Mouse (Mus musculus) midbrain, embryonic 11.5 days (tissue): Measurements from ENCODE around the gene Vegfb. TPM values are rescaled to one million over a fixed set of nuclear protein-coding genes. Genes with fewer than 3 reads are reported as not detected.
"Not testable (repeated sequence)": the region's sequence is repeated elsewhere in the genome, so short reads cannot be mapped to it uniquely, and the experiment has no call there.

ENCODE experiments used
- ATAC-seq: fragments of 200-750 bp; cut with Nextera tagmentation; 2 replicates; pipeline ENCODE4 v1.8.0; 2017; ENCODE audit warnings: moderate TSS enrichment, moderate library complexity; ENCODE audit not compliant: low FRiP score
- DNase-seq: peaks from one replicate; pipeline ENCODE4 v3.0.0; 2015; ENCODE audit warnings: low spot score; ENCODE audit errors: missing footprints
- H3K27ac ChIP-seq: fragments of 300-500 bp; sonication (generic); 2 replicates; pipeline ENCODE4 v1.5.1; 2014; ENCODE audit warnings: low read depth, low read length
- H3K27me3 ChIP-seq: fragments of 300-500 bp; sonication (generic); 2 replicates; pipeline ENCODE4 v1.6.1; 2014; ENCODE audit warnings: mild to moderate bottlenecking, low read length, moderate library complexity, mixed read lengths; ENCODE audit not compliant: control insufficient read depth, insufficient read depth
- H3K36me3 ChIP-seq: fragments of 300-500 bp; sonication (generic); 2 replicates; pipeline ENCODE4 v1.6.1; 2014; ENCODE audit warnings: mild to moderate bottlenecking, low read length, moderate library complexity, mixed read lengths; ENCODE audit not compliant: control insufficient read depth, insufficient read depth
- H3K4me1 ChIP-seq: fragments of 300-500 bp; sonication (generic); 2 replicates; pipeline ENCODE4 v1.6.1; 2014; ENCODE audit warnings: low read length; ENCODE audit not compliant: control insufficient read depth, insufficient read depth
- H3K4me2 ChIP-seq: fragments of 300-500 bp; sonication (generic); 2 replicates; pipeline ENCODE4 v1.6.1; 2014; ENCODE audit warnings: mild to moderate bottlenecking, moderate library complexity
- H3K4me3 ChIP-seq: fragments of 300-500 bp; sonication (generic); 2 replicates; pipeline ENCODE4 v1.5.1; 2014; ENCODE audit warnings: low read depth, low read length
- H3K9ac ChIP-seq: fragments of 300-500 bp; sonication (generic); 2 replicates; pipeline ENCODE4 v1.6.1; 2014; ENCODE audit warnings: low read length
- H3K9me3 ChIP-seq: fragments of 300-500 bp; sonication (generic); 2 replicates; pipeline ENCODE4 v1.6.1; 2016; ENCODE audit warnings: low read length; ENCODE audit not compliant: control insufficient read depth
- WGBS: fragments of 180-500 bp; shearing (Covaris S2); extraction: QIAGEN DNeasy Blood & Tissue Kit; methylation state at CpG from one replicate; pipeline ENCODE4 v1.1.7; 2014; 5-methylcytosine and 5-hydroxymethylcytosine counted together
- polyA plus RNA-seq: library from polyadenylated mRNA; unstranded; fragments of >200 nt; fragmentation: Nextera tagmentation; extraction: Ambion mirVana; gene quantifications from 2 replicates; pipeline ENCODE4 v1.2.1, GENCODE M21; 2014

Vegfb gene
- polyA plus RNA-seq, 1 experiment from 2014 or later, result 25.4 TPM

- no peak for ATAC-seq
- H3K4me1 ChIP-seq, result peaks cover 22% of the 10 kb centered on the region
- H3K27ac ChIP-seq, result no peak overlapping the region
- 85% methylated on average over 8 of the region's 8 CpGs for WGBS
- H3K36me3 ChIP-seq, result peaks cover 3% of the 10 kb centered on the region; the same call in 1 of the 2 replicates
- H3K27me3 ChIP-seq, result no peaks in the 10 kb centered on the region
- no peaks in the 10 kb centered on the region for H3K9me3 ChIP-seq
- H3K9ac ChIP-seq, result no peak overlapping the region
- no peak overlapping the region for H3K4me2 ChIP-seq
- H3K4me3 ChIP-seq, result no peak overlapping the region
- no peak for DNase-seq
Measured at GRCm38 (mm10) chr19:6994002-6994401, 6.6 kb upstream of the Vegfb start.

GRCm38 (mm10) chr19:6993011-6993770 lies 5.7 kb upstream of the Vegfb start:
- no peaks in the 10 kb centered on the region for H3K27me3 ChIP-seq

GRCm38 (mm10) chr19:6992011-6992858 lies 4.8 kb upstream of the Vegfb start, which contains the start of gene Dnajc4:
Dnajc4 (minus strand) TSS chr19:6992572.
- ATAC-seq, result peak; percentile 95
- Histone ChIP-seq H3K4me2 (peak within 1 kb of the TSS; percentile 93), H3K9me3 (no peaks in the 10 kb centered on the region), H3K27ac (no peak within 1 kb of the TSS), H3K4me3 (peak within 1 kb of the TSS; percentile 52), H3K27me3 (no peaks in the 10 kb centered on the region), H3K4me1 (peaks cover 27% of the 10 kb centered on the region), H3K9ac (peak within 1 kb of the TSS; percentile 72), H3K36me3 (no peaks in the 10 kb centered on the region)
- DNase-seq, result peak; percentile 98
- WGBS, result 1% methylated on average over 37 of the region's 37 CpGs

More at GRCm38 (mm10) chr19:6993011-6993770, 5.7 kb upstream of the Vegfb start:
- WGBS, result 61% methylated on average over 14 of the region's 14 CpGs
- H3K4me3 ChIP-seq, result peak overlapping the region; percentile 52
- DNase-seq (no peak), ATAC-seq (no peak)
- H3K4me1 ChIP-seq, result peaks cover 22% of the 10 kb centered on the region
- peak overlapping the region; percentile 93 for H3K4me2 ChIP-seq
- no peak overlapping the region for H3K27ac ChIP-seq
- no peaks in the 10 kb centered on the region for H3K9me3 ChIP-seq
- peak overlapping the region; percentile 41 for H3K9ac ChIP-seq
- no peaks in the 10 kb centered on the region for H3K36me3 ChIP-seq

- not testable (repeated sequence) for H3K9me3 ChIP-seq, H3K4me3 ChIP-seq, H3K4me2 ChIP-seq, H3K9ac ChIP-seq, ATAC-seq, H3K27me3 ChIP-seq, DNase-seq, H3K36me3 ChIP-seq, H3K27ac ChIP-seq
- 90% methylated on average over 6 of the region's 6 CpGs for WGBS
- H3K4me1 ChIP-seq, result peaks cover 30% of the 10 kb centered on the region
Measured at GRCm38 (mm10) chr19:6991166-6991565, 3.7 kb upstream of the Vegfb start.

- H3K27ac ChIP-seq, result no peak overlapping the region
- H3K4me1 ChIP-seq, result peaks cover 30% of the 10 kb centered on the region
- ATAC-seq, result no peak
- no peak overlapping the region for H3K9ac ChIP-seq
- no peaks in the 10 kb centered on the region for H3K27me3 ChIP-seq
- no peak overlapping the region for H3K4me3 ChIP-seq
- no peaks in the 10 kb centered on the region for H3K36me3 ChIP-seq
- no peak for DNase-seq
- 90% methylated on average over 6 of the region's 6 CpGs for WGBS
- H3K9me3 ChIP-seq, result no peaks in the 10 kb centered on the region
- H3K4me2 ChIP-seq, result no peak overlapping the region
Measured at GRCm38 (mm10) chr19:6990712-6991111, 3.3 kb upstream of the Vegfb start.

GRCm38 (mm10) chr19:6989251-6989650 lies 1.8 kb upstream of the Vegfb start:
- no peaks in the 10 kb centered on the region for H3K27me3 ChIP-seq
- no peak overlapping the region for H3K4me2 ChIP-seq
- no peaks in the 10 kb centered on the region; the same call in 1 of the 2 replicates for H3K36me3 ChIP-seq
- H3K9ac ChIP-seq, result no peak overlapping the region
- H3K27ac ChIP-seq, result no peak overlapping the region
- H3K9me3 ChIP-seq, result no peaks in the 10 kb centered on the region
- peaks cover 23% of the 10 kb centered on the region for H3K4me1 ChIP-seq
- no peak overlapping the region for H3K4me3 ChIP-seq
- no peak for ATAC-seq
- 87% methylated on average over 8 of the region's 8 CpGs for WGBS
- DNase-seq, result no peak

- no peak for DNase-seq
- Histone ChIP-seq H3K27me3 (no peaks in the 10 kb centered on the region), H3K4me2 (peak overlapping the region; percentile 77), H3K27ac (peak overlapping the region; percentile 26; the same call in 1 of the 2 replicates), H3K36me3 (no peaks in the 10 kb centered on the region; the same call in 1 of the 2 replicates), H3K4me3 (peak overlapping the region; percentile 55), H3K9me3 (no peaks in the 10 kb centered on the region), H3K4me1 (peaks cover 19% of the 10 kb centered on the region), H3K9ac (peak overlapping the region; percentile 72)
- WGBS, result 5% methylated on average over 8 of the region's 8 CpGs
- peak; percentile 25; the same call in 1 of the 2 replicates for ATAC-seq
Measured at GRCm38 (mm10) chr19:6987904-6988285, 444 bp upstream of the Vegfb start.

GRCm38 (mm10) chr19:6985951-6986708 lies 1.3 kb downstream of the Vegfb start:
- Histone ChIP-seq H3K4me2 (peak overlapping the region; percentile 77), H3K4me1 (peaks cover 16% of the 10 kb centered on the region), H3K9ac (peak overlapping the region; percentile 72), H3K27me3 (no peaks in the 10 kb centered on the region), H3K4me3 (peak overlapping the region; percentile 55), H3K27ac (no peak overlapping the region), H3K9me3 (no peaks in the 10 kb centered on the region), H3K36me3 (peaks cover 2% of the 10 kb centered on the region; the same call in 1 of the 2 replicates)
- DNase-seq (no peak), ATAC-seq (no peak)
- WGBS, result 76% methylated on average over 10 of the region's 10 CpGs
